Mouse (Mus musculus): ENCODE measurements around the gene Id1. TPM values are rescaled to one million over a fixed set of nuclear protein-coding genes. Genes with fewer than 3 reads are reported as not detected.

Id1 gene
- polyA plus RNA-seq, 1 experiment from 2014 or later, result 116 TPM

DNA sequence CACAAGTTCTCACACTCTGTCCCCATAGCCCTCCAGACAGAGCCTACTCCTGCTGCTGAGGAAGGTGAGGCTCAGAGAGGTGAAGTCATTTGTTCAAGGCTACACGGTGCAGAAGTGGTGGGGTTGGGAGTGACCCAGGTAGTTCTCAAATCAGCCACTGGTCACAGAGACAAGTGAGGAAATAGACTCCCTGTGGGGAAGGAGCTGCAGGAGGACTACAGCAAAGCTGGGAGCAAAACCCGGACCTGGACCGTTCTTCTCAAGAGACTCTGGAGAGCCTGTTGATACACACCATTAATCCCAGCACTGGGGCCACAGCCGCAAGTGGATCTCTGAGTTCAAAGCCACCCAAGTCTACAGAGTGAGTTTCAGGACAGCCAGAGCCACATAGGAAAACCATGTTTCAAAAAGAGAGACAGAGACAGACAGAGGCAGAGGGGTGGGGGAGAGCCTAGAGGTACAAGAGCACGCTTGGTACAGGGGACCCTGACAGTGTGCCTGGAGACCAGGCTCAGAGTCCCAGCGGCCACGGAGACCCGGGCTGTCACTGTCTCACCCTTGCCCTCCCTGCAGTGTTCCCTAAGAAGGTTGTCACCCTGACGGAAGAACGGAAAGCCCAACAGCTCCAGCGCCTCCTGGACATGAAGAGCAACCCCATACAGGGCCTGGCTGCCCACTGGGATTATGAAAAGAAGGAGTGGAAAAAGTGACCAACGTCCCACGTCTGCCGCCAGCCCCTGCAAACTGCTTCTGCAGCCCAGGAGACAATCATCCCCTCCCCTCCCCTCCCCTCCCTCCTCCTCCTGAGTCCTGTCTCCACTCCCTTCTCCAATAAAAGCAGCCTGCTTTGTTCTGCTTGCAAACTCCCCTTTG is 28.4 kb downstream of the Id1 start:
- no peak overlapping the region for H3K27ac ChIP-seq
- WGBS, result 9% methylated on average over 14 of the region's 14 CpGs
- no peak overlapping the region for H3K9ac ChIP-seq
- H3K36me3 ChIP-seq, result no peaks in the 10 kb centered on the region
- no peaks in the 10 kb centered on the region for H3K9me3 ChIP-seq
- ATAC-seq, result peak; percentile 39
- 0 out of 2 replicates have a peak overlapping the region, but pooled peaks have one; percentile 2 for H3K4me3 ChIP-seq (replicated peaks)
- no peaks in the 10 kb centered on the region for H3K27me3 ChIP-seq (replicated peaks)
- peaks cover 12% of the 10 kb centered on the region for H3K4me1 ChIP-seq (replicated peaks)
- peak overlapping the region; percentile 50 for H3K4me2 ChIP-seq (replicated peaks)

DNA sequence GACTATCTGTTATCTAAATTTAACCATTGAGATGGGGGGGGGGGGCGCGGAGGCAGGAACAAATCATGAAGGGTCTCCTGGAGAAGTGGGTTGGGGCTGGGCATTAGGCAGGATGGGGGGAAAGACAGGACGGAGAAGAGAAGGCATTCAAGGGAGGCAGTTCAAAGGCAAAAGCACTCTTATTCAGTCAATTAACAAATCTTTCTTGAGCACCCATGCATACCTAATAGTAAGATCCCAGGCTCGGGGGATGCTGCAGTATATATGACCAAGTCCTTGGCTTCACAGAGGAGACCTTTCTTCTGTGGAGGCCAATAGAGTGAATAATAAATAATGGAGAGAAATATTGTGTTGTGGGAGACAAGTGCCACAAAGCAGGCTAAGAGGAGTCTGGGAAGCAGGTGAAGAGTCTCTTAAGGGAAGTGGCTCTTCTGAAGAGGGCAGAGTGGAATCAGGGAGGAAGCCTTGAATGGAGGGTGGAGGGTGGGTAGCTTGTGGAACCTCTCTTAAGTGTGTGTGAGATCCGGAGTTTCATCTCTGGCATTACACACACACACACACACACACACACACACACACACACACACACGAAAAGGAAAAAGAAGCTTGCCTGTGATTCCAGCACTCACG is 29.1 kb downstream of the Id1 start:
- no peaks in the 10 kb centered on the region for H3K36me3 ChIP-seq
- H3K4me3 ChIP-seq (replicated peaks), result no peak overlapping the region
- H3K27me3 ChIP-seq (replicated peaks), result no peaks in the 10 kb centered on the region
- no peak for ATAC-seq
- peaks cover 12% of the 10 kb centered on the region for H3K4me1 ChIP-seq (replicated peaks)
- WGBS, result 29% methylated on average over 7 of the region's 7 CpGs
- H3K4me2 ChIP-seq (replicated peaks), result peak overlapping the region; percentile 50; the same call in 1 of the 2 replicates
- H3K27ac ChIP-seq, result no peak overlapping the region
- H3K9ac ChIP-seq, result no peak overlapping the region
- no peaks in the 10 kb centered on the region for H3K9me3 ChIP-seq

DNA sequence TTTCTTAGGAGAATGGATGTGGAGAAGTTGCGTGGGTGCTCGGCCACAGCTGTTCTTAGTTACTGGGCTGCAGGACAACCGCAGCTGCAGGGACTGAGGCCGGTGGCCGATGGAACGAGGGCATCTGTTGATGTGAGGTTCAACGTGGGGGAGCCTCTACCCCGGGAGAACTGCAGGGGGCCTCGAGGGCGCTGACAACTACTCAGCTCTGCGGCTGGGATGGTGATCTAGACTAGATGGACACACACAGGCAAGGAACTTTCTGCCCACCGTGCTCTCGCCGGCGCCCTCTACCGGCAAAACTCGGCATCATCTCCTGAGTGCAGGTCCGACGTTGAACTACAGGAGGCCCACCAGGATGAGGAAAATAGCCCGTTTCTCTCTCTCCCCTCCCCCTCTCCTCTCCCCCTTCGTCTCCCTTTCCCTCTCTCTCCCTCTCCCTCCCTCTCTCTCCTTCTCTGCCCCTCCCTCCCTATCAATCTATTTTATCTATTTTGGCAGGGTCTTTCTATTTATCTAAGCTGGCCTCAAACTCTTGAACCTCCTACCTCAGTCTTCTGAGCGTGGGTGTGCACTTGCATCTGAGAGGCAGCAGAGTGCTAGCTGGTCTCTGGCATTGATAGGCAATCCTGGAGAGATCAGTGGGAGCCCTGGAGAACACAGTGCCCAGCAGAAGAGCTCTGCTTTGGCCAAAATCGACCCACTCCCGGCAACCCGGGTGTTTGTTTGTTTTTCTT is 30.5 kb downstream of the Id1 start:
- Histone ChIP-seq H3K27ac (no peak overlapping the region), H3K4me2 (replicated peaks) (peak overlapping the region; percentile 22; the same call in 1 of the 2 replicates), H3K27me3 (replicated peaks) (no peaks in the 10 kb centered on the region), H3K4me1 (replicated peaks) (peaks cover 12% of the 10 kb centered on the region), H3K36me3 (no peaks in the 10 kb centered on the region), H3K9me3 (no peaks in the 10 kb centered on the region), H3K4me3 (replicated peaks) (no peak overlapping the region), H3K9ac (no peak overlapping the region)
- 17% methylated on average over 25 of the region's 25 CpGs for WGBS
- peak; percentile 50 for ATAC-seq

GRCm38 (mm10) chr2:152767618-152768271 is 31.7 kb downstream of the Id1 start:
- peak; percentile 41; the same call in 1 of the 2 replicates for ATAC-seq
- no peak overlapping the region for H3K9ac ChIP-seq
- peaks cover 12% of the 10 kb centered on the region for H3K4me1 ChIP-seq (replicated peaks)
- no peaks in the 10 kb centered on the region for H3K27me3 ChIP-seq (replicated peaks)
- H3K27ac ChIP-seq, result no peak overlapping the region
- no peak overlapping the region for H3K4me2 ChIP-seq (replicated peaks)
- no peaks in the 10 kb centered on the region for H3K36me3 ChIP-seq
- H3K4me3 ChIP-seq (replicated peaks), result no peak overlapping the region
- 53% methylated on average over 12 of the region's 12 CpGs for WGBS
- no peaks in the 10 kb centered on the region for H3K9me3 ChIP-seq

GRCm38 (mm10) chr2:152769677-152770076 is 33.6 kb downstream of the Id1 start:
- no peak overlapping the region for H3K4me3 ChIP-seq (replicated peaks)
- H3K36me3 ChIP-seq, result no peaks in the 10 kb centered on the region
- ATAC-seq, result no peak
- H3K27me3 ChIP-seq (replicated peaks), result no peaks in the 10 kb centered on the region
- no peak overlapping the region for H3K4me2 ChIP-seq (replicated peaks)
- H3K4me1 ChIP-seq (replicated peaks), result peaks cover under 1% of the 10 kb centered on the region; the same call in 1 of the 2 replicates
- no peak overlapping the region for H3K27ac ChIP-seq
- H3K9ac ChIP-seq, result no peak overlapping the region
- no peaks in the 10 kb centered on the region for H3K9me3 ChIP-seq
- WGBS, result 65% methylated on average over 7 of the region's 7 CpGs

DNA sequence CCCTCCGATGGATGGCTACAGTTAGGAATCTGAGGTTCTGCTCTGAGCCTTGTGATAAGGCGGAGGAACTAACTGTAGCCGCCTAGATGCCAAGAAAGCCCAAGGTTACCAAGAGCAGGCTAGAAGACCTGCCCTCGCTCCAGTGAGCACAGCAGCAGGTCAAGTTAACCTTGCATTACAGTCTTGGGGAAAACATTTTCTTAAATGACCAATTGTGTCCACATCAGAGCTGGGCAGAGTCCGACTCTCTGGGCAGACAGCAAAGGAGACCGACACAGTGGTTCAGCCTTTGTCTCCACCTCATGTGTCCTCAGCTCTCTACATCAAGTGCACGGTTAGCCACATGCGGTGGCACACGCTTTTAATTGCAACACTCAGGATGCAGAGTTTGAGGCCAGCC is 35.5 kb downstream of the Id1 start:
- Histone ChIP-seq H3K36me3 (no peaks in the 10 kb centered on the region), H3K4me1 (replicated peaks) (no peaks in the 10 kb centered on the region), H3K9me3 (no peaks in the 10 kb centered on the region), H3K27ac (no peak overlapping the region), H3K9ac (no peak overlapping the region), H3K27me3 (replicated peaks) (no peaks in the 10 kb centered on the region), H3K4me3 (replicated peaks) (no peak overlapping the region), H3K4me2 (replicated peaks) (no peak overlapping the region)
- 90% methylated on average over 9 of the region's 9 CpGs for WGBS
- ATAC-seq, result no peak

DNA sequence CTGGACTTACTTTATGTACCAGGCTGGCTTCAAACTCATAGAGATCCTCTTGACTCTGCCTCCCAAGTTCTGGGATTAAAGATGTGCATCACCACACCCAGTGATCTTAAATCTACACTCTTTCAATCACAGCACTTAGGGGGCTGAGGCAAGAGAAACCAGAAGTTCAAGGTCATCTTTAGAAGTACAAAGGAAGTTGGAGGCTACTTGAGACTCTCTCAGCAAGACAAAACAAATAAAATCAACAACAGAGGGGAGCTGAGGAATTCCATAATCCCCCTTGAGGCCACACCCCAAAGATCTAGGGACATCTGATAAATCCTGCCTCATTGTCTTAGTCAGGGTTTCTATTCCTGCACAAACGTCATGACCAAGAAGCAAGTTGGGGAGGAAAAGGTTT is 36.2 kb downstream of the Id1 start:
- no peaks in the 10 kb centered on the region for H3K36me3 ChIP-seq
- no peak overlapping the region for H3K27ac ChIP-seq
- 40% methylated on average over 1 of the region's 1 CpGs for WGBS
- no peak overlapping the region for H3K4me2 ChIP-seq (replicated peaks)
- no peaks in the 10 kb centered on the region for H3K9me3 ChIP-seq
- no peaks in the 10 kb centered on the region for H3K4me1 ChIP-seq (replicated peaks)
- ATAC-seq, result no peak
- H3K27me3 ChIP-seq (replicated peaks), result no peaks in the 10 kb centered on the region
- no peak overlapping the region for H3K4me3 ChIP-seq (replicated peaks)
- no peak overlapping the region for H3K9ac ChIP-seq

DNA sequence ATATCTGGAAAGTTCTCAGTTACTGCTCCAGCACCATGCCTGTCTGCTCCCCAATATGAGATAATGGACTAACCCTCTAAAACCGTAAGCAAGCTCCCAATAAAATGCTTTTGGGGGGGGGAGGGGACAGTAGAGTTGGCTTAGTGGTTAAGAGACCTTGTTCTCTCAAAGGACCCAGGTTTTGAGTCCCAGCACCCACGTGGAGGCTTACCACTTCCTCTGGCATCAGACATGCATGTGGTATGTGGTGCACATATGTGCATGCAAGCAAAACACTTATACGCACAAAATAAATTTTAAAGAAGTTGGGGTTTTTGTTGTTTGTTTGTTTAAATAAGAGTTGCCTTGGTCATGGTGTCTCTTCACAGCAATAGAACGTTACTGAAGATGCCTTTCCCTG is 39.3 kb downstream of the Id1 start:
- Histone ChIP-seq H3K4me3 (replicated peaks) (no peak overlapping the region), H3K9me3 (no peaks in the 10 kb centered on the region), H3K4me2 (replicated peaks) (no peak overlapping the region), H3K9ac (no peak overlapping the region), H3K27ac (no peak overlapping the region), H3K27me3 (replicated peaks) (no peaks in the 10 kb centered on the region), H3K4me1 (replicated peaks) (no peaks in the 10 kb centered on the region), H3K36me3 (0 out of 2 replicates have a peak, but pooled peaks cover 3% of the 10 kb centered on the region)
- no peak for ATAC-seq
- 74% methylated on average over 4 of the region's 4 CpGs for WGBS

- no peak overlapping the region for H3K4me3 ChIP-seq (replicated peaks)
- H3K27ac ChIP-seq, result no peak overlapping the region
- no peaks in the 10 kb centered on the region for H3K27me3 ChIP-seq (replicated peaks)
- H3K4me1 ChIP-seq (replicated peaks), result 0 out of 2 replicates have a peak, but pooled peaks cover 2% of the 10 kb centered on the region
- no peak overlapping the region for H3K4me2 ChIP-seq (replicated peaks)
- H3K36me3 ChIP-seq, result peaks cover 7% of the 10 kb centered on the region; the same call in 1 of the 2 replicates
- WGBS, result 83% methylated on average over 3 of the region's 3 CpGs
- ATAC-seq, result no peak
- H3K9ac ChIP-seq, result no peak overlapping the region
- H3K9me3 ChIP-seq, result no peaks in the 10 kb centered on the region
Observed at GRCm38 (mm10) chr2:152776019-152776418, 40.0 kb downstream of the Id1 start.

DNA sequence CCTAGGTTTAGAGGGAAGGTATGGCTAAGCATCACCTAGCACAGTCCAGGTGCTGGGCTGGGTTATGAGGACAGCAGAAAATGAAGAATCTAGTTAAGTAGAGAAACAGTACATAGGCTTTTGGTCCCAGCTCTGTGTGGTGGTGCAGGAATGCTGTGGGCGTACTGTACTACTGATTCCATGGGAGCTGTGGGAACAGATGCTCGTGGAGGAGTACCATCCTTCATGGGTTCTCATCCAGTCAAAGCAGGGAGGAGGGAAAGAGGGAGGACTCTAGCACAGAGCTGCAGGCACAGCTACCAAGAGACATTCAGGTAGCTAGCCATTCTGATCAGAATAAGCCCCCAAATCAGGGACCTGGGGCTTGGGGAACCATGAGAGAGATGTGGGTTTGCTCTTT is 40.4 kb downstream of the Id1 start:
- 84% methylated on average over 2 of the region's 2 CpGs for WGBS
- no peak overlapping the region for H3K27ac ChIP-seq
- H3K36me3 ChIP-seq, result peaks cover 8% of the 10 kb centered on the region; the same call in 1 of the 2 replicates
- H3K9ac ChIP-seq, result no peak overlapping the region
- no peaks in the 10 kb centered on the region for H3K27me3 ChIP-seq (replicated peaks)
- no peak overlapping the region for H3K4me2 ChIP-seq (replicated peaks)
- no peak for ATAC-seq
- H3K4me3 ChIP-seq (replicated peaks), result no peak overlapping the region
- no peaks in the 10 kb centered on the region for H3K9me3 ChIP-seq
- 0 out of 2 replicates have a peak, but pooled peaks cover 6% of the 10 kb centered on the region for H3K4me1 ChIP-seq (replicated peaks)

GRCm38 (mm10) chr2:152777081-152777480 is 41.0 kb downstream of the Id1 start:
- WGBS, result 94% methylated on average over 3 of the region's 3 CpGs
- Histone ChIP-seq H3K27ac (no peak overlapping the region), H3K27me3 (replicated peaks) (no peaks in the 10 kb centered on the region), H3K9me3 (no peaks in the 10 kb centered on the region), H3K9ac (no peak overlapping the region), H3K4me3 (replicated peaks) (no peak overlapping the region), H3K4me2 (replicated peaks) (no peak overlapping the region), H3K36me3 (peaks cover 8% of the 10 kb centered on the region; the same call in 1 of the 2 replicates), H3K4me1 (replicated peaks) (0 out of 2 replicates have a peak, but pooled peaks cover 8% of the 10 kb centered on the region)
- no peak for ATAC-seq
